Mouse (Mus musculus) CH12.LX (cell line): ENCODE data around the gene D630045J12Rik.

Experiments
- CTCF ChIP-seq, 2 experiments: IDR thresholded peaks in 1 of 2; conservative IDR thresholded peaks in 1 of 2; 2 replicates each; pipeline ENCODE4 v1.5.1; 2011 to 2012; ENCODE audit warnings: low read depth in 2 of 2, low read length in 2 of 2, improper control_type of control experiment in 1 of 2, inconsistent platforms in 1 of 2, mild to moderate bottlenecking in 1 of 2, moderate library complexity in 1 of 2
- POLR2A ChIP-seq: IDR thresholded peaks from 2 replicates; pipeline ENCODE4 v1.6.1; 2011; ENCODE audit warnings: low read depth, mild to moderate bottlenecking, improper control_type of control experiment, low read length

DNA sequence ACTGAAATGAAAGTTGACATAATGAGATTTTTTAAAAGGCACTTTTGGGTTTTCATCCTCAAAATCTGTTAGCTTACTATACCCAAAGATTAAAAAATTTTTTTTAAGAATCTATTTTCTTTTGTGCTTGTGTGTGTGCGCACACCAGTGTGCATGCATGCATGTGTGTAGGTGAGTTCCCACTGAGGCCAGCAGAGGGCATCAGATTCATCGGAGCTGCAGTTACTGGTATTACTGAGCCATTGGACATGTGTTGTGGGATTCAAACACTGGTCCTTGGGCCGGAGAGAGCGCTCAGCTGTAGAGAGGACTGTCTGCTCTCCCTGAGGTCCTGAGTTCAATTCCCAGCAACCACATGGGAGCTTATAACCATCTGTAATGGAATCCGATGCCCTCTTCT, 123.9 kb downstream of the D630045J12Rik start:
- TF ChIP-seq CTCF (conservative IDR thresholded peaks at IDR 0.05 in 1 of 2, IDR thresholded peaks at IDR 0.05 in 1 of 2; ENCODE audit: low read depth in 2 of 2, low read length in 2 of 2) (peak; percentile 15 to 26; a peak in 2 of 4 replicates), POLR2A (no peak)
